Mouse (Mus musculus): ENCODE measurements around the gene Kif3a. TPM values are rescaled to one million over a fixed set of nuclear protein-coding genes. Genes with fewer than 3 reads are reported as not detected.

Gene Kif3a
- total RNA-seq, 1 experiment from 2014 or later, result 2.8 TPM

DNA sequence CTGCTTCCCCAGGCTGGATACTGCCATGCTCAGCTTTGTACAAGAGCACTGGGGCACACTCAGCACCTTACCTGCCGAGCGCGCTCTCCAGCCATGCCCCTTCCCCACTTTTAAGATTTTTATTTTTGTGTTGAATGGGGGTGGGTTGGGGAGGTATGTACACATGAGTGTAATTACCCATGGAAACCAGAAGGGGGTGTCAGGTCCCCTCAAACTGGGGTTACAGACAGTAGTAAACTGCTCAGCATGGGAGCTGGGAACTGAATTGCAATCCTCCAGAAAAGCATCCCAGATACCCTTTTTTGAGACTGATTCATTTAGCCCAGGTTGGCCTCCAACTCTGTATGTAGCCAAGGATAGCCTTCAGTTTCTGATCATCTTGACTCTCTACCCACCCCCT, 37.8 kb downstream of the Kif3a start:
- ATAC-seq (replicated peaks; ENCODE audit: insufficient number of reproducible peaks, low FRiP score, low TSS enrichment, poor library complexity, severe bottlenecking), result no peak

DNA sequence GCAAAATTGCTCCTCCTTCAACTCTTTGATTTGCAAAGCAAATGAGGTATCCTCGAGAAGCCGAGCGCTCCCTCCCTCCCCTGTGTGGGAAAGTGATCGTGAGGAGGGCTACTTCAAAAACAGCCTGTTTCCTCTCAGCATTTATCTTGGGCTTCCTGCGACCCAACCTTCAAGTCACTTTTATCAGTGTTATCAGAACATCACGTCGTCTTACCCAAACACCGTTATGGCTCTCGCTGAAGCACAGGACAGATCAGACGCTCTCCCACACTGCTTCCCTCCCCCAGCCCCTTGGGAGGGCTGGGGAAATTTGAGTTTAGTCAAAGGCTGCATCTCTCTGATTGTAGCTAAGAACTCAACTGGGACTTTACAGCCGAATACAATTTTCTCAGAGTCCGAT, 38.4 kb downstream of the Kif3a start:
- ATAC-seq (replicated peaks; ENCODE audit: insufficient number of reproducible peaks, low FRiP score, low TSS enrichment, poor library complexity, severe bottlenecking), result no peak

DNA sequence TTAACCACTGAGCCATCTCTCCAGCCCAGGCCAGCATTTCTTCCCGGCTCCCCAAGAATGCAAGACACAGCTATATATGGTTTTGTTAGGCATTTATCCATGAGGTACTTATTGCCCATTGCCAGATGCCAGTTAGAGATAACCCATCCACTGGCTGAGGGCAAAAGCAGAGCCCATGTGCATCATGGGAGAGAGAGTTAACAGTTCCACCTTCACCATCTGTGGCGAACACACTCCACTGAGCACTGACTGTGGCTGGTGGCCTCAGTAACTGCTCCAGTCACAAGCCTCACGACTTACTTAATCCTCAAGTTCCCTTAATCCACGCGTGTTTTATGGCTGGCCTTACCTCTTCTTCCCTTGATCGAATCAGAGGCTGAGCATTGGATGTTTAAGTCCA, 42.1 kb downstream of the Kif3a start:
- ATAC-seq (replicated peaks; ENCODE audit: insufficient number of reproducible peaks, low FRiP score, low TSS enrichment, poor library complexity, severe bottlenecking), result no peak

DNA sequence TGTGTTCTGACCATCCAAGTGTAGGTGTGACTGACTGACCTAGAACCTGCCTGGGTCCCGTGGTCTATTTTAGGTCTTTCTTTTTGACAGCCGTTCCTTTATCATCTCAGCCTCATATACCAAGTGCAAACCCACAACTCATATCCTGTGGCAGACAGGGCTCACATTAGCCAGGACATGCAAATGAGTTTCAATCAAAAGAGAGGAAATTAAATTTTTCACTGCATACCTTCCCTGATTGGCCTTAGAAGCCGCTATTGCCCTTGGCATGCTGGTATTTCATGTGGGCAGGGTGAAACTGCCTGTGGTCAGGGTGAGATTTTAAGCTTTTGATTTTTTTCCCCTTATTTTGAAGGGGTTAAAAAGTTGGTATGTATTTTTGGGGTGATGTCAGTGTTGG, 42.5 kb downstream of the Kif3a start:
- ATAC-seq (replicated peaks; ENCODE audit: insufficient number of reproducible peaks, low FRiP score, low TSS enrichment, poor library complexity, severe bottlenecking), result no peak

DNA sequence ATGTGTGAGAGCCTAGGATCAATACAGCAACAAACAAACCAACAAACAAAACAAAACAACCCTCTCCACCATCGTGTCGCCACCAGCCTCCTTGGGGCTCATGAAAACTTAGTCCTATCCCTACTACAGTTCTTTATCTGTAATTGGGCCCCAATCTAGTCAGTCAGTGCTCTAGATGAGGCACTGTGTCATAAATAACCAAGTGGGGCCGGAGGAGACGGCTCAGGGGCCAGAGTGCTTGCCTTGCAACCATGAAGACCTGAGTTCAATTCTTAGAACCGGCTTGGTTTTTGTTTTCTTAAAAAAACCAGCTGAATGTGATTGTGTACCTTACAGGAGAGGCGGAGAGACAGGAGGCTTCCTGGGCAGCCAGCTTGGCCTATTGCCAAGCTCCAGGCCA, 48.0 kb downstream of the Kif3a start:
- no peak for ATAC-seq (replicated peaks; ENCODE audit: insufficient number of reproducible peaks, low FRiP score, low TSS enrichment, poor library complexity, severe bottlenecking)

DNA sequence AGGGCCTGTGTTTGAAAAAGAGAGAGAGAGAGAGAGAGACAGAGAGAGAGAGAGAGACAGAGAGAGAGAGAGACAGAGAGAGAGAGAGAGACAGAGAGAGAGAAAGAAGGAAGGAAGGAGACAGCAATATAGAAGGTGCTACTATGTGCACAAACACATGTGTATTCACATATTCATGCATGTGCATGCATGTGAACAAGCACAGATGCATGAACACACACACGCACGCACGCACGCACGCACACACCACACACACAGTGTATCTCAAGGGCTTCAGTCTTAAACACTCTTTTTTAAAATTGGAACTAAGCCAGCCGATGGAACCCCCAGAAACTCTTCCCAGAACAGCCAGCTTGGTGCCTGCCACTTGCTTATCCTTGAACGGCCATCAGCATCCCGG, 48.4 kb downstream of the Kif3a start:
- no peak for ATAC-seq (replicated peaks; ENCODE audit: insufficient number of reproducible peaks, low FRiP score, low TSS enrichment, poor library complexity, severe bottlenecking)

DNA sequence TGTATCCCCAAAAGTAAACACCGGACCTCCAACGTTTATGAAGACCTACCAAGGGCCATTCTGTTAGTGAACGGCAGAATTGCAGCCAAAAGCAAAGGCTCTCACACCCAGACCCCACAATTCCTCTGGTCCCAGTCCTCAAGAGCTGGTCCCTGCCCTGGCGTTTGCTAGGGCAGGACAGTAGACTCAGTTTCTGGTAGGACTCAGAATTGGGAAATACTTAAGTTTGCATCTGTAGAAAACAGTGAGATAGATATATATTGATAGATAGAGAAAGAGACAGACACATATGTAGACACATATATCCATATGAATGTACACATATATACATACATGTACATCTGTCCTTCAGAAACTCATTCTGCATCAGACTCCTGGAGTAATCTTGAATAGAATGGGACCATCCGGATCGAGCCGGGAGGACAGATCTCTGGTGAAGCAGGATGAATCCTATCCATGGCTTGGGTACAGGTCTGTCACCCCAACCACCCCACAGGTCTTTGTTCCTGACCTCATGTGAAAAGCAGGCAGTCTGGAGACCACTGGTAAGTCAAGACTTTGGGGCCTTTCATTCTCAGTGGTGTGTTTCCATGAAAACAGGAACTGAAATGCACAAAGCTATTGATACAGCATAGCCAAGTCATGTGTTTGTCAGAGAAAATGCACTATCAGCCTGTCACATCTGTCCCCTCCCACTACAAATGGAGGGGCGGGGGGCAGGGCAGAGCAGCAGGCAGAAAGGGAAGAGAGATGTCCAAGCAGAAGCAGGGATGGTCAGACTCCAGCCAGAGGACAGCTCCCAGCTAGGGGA, 49.8 kb downstream of the Kif3a start:
- ATAC-seq (replicated peaks; ENCODE audit: insufficient number of reproducible peaks, low FRiP score, low TSS enrichment, poor library complexity, severe bottlenecking), result peak; percentile 65

DNA sequence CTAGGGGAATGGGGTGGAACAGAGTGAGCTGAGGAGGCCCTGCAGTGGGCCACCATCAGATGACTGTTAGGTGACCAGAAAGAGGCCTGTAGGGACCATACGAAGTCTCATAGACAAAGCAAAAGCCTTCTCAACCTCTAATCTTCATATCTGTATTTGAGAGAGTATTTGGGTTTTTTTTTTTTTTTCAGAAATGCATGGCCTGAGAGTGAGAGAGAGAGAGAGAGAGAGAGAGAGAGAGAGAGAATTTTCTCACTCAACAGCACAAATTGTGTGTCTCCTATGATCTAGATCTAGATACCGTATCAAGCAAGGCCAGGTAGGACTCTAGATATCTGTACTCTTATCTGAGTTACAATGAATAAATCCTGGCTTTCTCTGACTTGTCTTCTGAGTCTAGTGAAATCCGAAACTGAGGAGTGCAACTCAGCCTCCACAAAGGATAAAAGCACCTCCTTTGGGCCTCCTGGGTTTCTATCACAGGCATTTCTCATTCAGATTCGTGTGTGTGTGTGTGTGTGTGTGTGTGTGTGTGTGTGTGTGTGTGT, 50.5 kb downstream of the Kif3a start:
- no peak for ATAC-seq (replicated peaks; ENCODE audit: insufficient number of reproducible peaks, low FRiP score, low TSS enrichment, poor library complexity, severe bottlenecking)

DNA sequence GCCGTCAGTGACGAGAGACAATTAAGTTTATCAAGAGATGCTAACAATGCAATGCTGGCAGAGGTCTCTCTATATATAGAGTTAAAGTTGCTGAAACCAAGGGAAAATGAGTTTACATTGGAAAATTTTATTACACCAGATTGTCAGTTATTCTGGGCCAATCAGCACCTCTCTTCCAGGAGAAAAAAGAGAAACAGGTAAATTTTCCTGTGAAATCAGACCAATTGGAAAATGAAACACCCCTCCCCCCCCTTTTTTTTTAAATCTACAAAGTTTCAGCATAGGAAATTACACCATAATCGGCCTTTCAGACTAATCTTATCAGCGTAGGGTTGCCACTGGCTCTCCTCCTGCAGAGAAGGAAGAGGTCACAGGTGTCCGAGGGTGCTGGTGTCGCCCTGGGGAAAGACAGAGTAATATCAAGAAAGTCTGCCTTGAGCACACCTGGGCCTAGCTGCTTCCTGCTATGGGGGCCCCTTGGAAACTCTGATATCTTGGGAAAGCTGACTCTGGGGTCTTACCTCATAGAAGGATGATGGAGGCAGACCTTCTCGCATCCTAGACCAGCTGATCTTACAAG, 51.5 kb downstream of the Kif3a start, which contains the start of gene Il4:
Gene Il4 (minus strand): TSS at position 51 of the 580 bp plus-strand sequence.
- ATAC-seq (replicated peaks; ENCODE audit: insufficient number of reproducible peaks, low FRiP score, low TSS enrichment, poor library complexity, severe bottlenecking), result no peak

DNA sequence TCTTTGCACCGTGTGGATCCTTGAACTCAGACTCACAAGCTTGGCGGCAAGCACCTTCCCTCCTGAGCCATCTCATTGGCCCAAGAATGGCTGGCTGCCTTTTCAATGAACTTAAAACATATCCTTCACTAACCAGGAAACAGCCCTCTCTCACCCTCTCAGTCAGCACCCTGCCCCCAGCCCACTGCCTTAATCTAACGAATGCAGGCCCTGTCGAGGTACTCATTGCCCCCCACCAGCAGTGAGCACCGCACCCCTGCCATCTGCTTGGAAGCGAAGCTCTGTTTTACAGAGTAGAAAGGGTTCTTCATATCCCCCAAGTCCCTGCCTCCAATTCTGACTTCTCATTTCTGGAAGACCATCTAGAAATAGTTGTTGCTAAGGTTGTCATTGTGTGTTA, 52.2 kb downstream of the Kif3a start:
- ATAC-seq (replicated peaks; ENCODE audit: insufficient number of reproducible peaks, low FRiP score, low TSS enrichment, poor library complexity, severe bottlenecking), result no peak

DNA sequence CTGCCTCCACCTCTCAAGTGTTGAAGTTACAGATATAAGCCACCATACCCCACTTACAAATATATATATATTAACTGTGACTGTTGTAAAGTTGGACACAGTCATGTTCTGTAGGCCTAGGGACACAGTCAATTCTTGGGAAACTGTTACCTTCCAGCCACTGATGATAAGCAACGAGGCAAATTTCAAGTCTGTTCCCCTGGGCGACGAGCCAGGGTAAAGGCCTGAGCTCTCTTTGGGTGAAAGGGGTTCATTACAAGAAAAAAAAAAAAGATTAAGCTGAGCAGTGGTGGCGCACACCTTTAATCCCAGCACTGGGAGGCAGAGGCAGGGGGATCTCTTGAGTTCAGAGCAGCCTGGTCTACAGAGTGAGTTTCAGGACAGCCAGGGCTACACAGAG, 52.9 kb downstream of the Kif3a start:
- ATAC-seq (replicated peaks; ENCODE audit: insufficient number of reproducible peaks, low FRiP score, low TSS enrichment, poor library complexity, severe bottlenecking), result no peak

DNA sequence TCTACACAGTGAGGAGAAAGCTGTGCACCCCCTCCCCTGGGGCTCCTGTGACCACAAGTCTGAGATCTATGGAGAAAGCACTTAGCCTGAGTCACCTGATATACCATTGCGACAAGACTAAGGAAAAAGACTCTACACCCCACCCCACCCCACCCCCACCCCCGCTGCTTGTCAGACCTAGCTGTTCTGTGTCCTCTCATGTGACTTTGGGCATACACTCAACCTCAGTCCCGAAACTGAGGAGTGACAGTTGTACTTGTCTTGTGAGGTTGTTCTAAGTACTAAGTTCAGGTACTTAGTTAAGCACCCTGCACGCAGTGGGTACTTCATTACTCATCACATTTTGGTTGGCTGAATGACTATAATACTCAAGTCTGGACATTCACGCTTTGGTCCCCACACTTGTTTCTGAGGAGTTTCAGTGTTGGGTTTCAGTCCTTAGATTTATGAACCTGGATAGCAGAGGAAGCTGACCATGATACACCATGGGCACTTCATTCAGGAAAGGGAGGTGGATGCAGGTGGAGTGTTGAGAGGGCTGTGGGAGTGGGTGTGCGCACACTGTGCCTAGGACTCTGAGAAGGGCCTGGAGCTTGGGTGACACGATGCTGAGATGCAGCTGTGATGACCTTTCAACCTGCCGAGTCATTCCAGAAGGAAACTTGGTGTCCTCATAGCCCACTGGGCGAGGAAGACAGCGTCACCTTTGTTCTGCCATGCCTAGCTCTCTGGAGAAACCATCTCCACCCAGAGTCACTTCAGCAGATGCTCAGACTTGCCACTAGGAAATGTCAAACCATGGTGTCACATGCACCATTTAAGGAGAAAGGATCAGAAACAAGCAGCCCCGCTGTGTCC, 54.6 kb downstream of the Kif3a start:
- ATAC-seq (replicated peaks; ENCODE audit: insufficient number of reproducible peaks, low FRiP score, low TSS enrichment, poor library complexity, severe bottlenecking), result no peak

DNA sequence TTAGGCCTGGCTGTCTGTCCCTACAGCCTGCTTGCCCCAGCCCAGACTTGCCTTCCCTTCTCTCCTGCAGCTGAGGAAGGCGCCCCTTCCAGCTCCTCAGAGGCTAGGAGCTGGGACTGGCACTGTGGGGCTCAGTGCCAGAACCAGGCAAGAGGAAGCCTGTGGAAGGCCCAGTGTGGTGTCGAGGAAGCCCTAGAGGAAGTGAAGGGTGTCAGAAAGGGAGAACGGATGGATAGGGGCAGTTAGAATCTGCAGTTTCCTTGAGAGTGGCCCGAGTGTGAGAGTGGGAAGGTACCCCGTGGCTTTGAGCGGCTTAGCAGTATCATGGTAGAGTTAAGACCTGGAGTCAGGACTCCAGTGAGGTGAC, 55.2 kb downstream of the Kif3a start:
- no peak for ATAC-seq (replicated peaks; ENCODE audit: insufficient number of reproducible peaks, low FRiP score, low TSS enrichment, poor library complexity, severe bottlenecking)

DNA sequence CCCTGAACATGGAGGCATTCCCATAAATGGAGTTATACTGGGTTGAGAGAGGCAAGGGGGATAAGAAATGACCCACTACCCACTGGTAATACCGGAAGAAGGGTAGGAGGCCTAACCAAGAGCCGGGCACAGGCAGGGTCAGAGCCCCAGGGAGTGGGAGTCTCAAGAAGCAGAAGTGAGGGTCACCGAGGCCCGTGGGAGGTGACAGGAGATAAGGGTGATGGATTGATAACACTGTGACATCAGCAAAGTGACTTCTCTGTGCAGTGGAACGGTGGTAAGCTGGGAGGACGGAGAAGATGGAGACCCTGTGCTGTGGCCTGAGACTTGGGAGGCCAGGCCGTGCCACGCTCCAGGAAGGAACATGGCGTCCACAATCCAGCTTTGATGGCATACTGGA, 56.4 kb downstream of the Kif3a start:
- peak; percentile 42 for ATAC-seq (replicated peaks; ENCODE audit: insufficient number of reproducible peaks, low FRiP score, low TSS enrichment, poor library complexity, severe bottlenecking)

DNA sequence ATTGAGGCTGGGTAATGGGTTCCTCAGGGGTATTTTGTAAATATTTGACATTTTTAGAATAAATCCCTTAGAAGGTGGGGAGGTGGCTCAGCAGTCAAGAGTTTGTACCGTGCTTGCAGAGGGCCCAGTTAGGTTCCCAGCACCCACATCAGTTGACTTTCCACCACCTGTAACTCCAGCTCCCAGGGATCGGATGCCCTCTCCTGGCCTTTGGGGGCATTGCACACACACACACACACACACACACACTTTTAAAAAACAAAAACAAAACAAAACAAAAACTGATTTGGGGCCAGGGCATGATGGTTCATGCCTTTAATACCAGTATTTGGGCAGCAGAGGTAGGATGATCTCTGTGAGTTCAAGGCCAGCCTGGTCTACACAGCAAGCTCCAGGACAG, 56.9 kb downstream of the Kif3a start:
- no peak for ATAC-seq (replicated peaks; ENCODE audit: insufficient number of reproducible peaks, low FRiP score, low TSS enrichment, poor library complexity, severe bottlenecking)

DNA sequence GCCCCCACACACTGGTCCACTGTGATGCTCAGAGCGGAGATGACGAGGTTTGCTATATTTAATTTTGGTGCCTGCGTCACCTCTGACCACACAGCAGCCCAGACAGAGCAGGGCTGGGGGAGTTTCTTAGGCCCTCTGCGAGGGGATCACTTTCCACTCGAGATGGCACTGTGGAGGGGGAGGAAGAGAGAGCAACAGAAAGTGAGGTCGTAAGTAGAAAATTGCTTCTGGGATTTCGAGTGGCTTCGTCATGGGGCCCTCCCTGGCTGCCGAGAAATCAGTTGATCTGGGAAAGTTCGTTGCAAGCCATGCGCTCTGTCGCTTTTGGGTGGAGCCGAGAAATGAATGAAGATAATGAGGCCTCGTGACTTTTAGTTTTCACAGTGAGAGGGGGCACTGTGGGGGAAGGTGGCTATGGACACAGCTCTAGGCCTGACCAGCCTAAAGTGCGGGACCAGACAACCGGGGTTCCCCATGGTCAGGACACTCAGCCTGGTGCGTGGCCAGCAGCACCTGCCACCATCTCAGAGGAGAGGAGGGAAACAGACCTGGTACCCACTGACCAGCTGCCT, 59.7 kb downstream of the Kif3a start:
- ATAC-seq (replicated peaks; ENCODE audit: insufficient number of reproducible peaks, low FRiP score, low TSS enrichment, poor library complexity, severe bottlenecking), result no peak

DNA sequence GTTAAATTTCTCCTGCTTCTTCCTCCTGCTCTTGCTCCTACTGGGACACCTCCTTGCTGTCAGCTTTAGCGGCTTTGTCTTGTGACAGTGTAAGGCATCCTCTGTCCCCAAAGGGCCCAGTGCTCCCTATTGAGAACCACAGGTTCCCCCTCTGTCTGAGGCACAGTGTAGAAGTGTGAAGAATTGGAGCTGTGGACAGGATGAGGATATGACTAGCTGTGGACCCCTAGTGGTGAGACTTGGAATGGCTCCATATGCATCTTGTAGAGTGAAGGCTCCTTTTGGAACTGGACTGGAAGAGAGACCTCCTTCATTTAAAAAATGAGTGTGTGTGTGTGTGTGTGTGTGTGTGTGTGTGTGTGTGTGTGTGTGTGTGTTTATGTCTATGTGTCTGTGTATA, 60.7 kb downstream of the Kif3a start:
- ATAC-seq (replicated peaks; ENCODE audit: insufficient number of reproducible peaks, low FRiP score, low TSS enrichment, poor library complexity, severe bottlenecking), result peak; percentile 51

DNA sequence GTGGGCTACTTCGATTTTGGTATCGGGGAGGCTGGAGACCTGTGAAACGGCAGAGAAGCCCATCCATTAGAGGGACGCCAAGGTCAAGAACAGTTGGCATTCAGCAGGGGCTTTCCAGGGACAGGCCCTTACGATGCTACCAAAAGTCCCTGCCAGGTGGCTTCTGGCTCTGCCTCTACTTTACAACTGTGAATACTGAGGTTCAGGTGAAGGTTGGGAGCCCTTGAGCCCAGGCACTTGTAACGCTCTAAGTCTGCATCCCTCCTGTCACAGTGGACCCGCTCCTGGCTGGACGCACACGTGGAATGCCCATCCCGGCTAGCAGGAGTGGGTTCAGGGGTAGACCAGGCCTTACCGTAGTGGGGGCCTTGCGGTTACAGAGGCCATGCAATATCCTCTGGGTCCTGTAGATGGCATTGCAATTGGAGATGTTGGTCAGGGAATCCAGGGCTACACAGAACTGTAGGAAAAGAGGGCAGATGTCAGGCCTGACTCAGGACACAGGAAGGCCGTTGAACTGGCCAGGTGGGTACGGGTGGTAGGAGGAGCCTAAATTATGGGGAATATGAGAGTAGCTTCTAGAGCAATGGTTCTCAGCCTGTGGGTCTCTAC, 65.0 kb downstream of the Kif3a start:
- no peak for ATAC-seq (replicated peaks; ENCODE audit: insufficient number of reproducible peaks, low FRiP score, low TSS enrichment, poor library complexity, severe bottlenecking)

DNA sequence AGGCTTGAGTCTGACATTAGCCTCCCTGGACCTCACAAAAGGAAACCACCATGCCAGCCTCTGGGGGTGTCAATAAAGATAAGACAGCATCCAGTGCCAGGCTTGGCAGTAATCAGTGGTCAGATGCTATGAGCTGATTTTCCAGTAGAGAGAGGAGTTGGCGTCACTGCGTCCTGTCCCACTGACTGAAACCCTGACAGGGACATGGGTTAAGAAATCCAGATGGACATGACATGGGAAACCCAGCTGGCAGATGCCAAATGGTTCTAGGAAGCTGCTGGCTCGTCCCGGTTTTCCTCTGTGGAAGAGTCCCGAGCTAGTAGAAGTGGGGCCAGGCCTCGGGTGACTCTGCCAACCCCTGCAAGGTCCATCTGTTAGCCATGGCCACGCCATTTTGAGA, 66.5 kb downstream of the Kif3a start:
- no peak for ATAC-seq (replicated peaks; ENCODE audit: insufficient number of reproducible peaks, low FRiP score, low TSS enrichment, poor library complexity, severe bottlenecking)

All from monocyte, adult 5-6 weeks (primary cell).